Mouse (Mus musculus): ENCODE data around the gene Zcchc9. TPM values are rescaled to one million over a fixed set of nuclear protein-coding genes. Genes with fewer than 3 reads are reported as not detected.

The Zcchc9 gene
- polyA plus RNA-seq, 1 experiment from 2014 or later: 33.6 TPM

DNA sequence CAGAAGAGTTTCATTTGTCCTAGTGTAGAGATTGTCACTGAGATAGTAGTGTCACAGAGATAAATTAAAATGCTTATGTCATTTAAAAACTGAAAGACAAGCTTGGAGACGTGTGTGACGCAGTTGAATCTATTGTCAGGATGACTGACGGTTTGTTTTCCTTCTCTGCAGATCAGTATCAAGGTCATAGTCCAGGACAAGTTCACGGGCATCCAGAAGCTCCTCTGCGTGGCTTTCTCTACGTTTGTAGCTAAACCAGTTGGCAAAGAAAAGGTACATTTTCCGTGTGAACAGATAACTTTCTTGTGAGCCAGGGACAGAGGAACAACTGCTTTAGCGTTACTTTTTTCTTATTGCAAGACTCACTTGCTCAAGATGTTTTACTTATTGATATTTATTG, 47.7 kb downstream of the Zcchc9 start:
- H3K27me3 ChIP-seq (replicated peaks): no peaks in the 10 kb centered on the region
- H3K9ac ChIP-seq: no peak overlapping the region
- no peak overlapping the region for H3K4me2 ChIP-seq
- no peaks in the 10 kb centered on the region for H3K9me3 ChIP-seq
- no peak overlapping the region for H3K27ac ChIP-seq
- 51% methylated on average over 8 of the region's 8 CpGs for WGBS
- no peak for ATAC-seq (ENCODE audit: insufficient read depth, low FRiP score, low read depth)
- H3K4me1 ChIP-seq: no peaks in the 10 kb centered on the region
- H3K36me3 ChIP-seq: no peaks in the 10 kb centered on the region
- H3K4me3 ChIP-seq (replicated peaks): no peak overlapping the region

- no peak overlapping the region for H3K9ac ChIP-seq
- ATAC-seq (ENCODE audit: insufficient read depth, low FRiP score, low read depth): no peak
- H3K36me3 ChIP-seq: no peaks in the 10 kb centered on the region
- no peak overlapping the region for H3K27ac ChIP-seq
- H3K4me2 ChIP-seq: no peak overlapping the region
- 50% methylated on average over 7 of the region's 7 CpGs for WGBS
- H3K4me3 ChIP-seq (replicated peaks): no peak overlapping the region
- no peaks in the 10 kb centered on the region for H3K4me1 ChIP-seq
- H3K9me3 ChIP-seq: no peaks in the 10 kb centered on the region
- H3K27me3 ChIP-seq (replicated peaks): no peaks in the 10 kb centered on the region
Measured at GRCm38 (mm10) chr13:91758316-91759048, 49.0 kb downstream of the Zcchc9 start.

- Histone ChIP-seq H3K36me3 (no peaks in the 10 kb centered on the region), H3K9me3 (no peaks in the 10 kb centered on the region), H3K9ac (no peak overlapping the region), H3K4me1 (no peaks in the 10 kb centered on the region), H3K27me3 (replicated peaks) (no peaks in the 10 kb centered on the region), H3K27ac (no peak overlapping the region), H3K4me2 (no peak overlapping the region), H3K4me3 (replicated peaks) (no peak overlapping the region)
- WGBS: 83% methylated on average over 4 of the region's 4 CpGs
- no peak for ATAC-seq (ENCODE audit: insufficient read depth, low FRiP score, low read depth)
Measured at GRCm38 (mm10) chr13:91756230-91756629, 51.3 kb downstream of the Zcchc9 start.

DNA sequence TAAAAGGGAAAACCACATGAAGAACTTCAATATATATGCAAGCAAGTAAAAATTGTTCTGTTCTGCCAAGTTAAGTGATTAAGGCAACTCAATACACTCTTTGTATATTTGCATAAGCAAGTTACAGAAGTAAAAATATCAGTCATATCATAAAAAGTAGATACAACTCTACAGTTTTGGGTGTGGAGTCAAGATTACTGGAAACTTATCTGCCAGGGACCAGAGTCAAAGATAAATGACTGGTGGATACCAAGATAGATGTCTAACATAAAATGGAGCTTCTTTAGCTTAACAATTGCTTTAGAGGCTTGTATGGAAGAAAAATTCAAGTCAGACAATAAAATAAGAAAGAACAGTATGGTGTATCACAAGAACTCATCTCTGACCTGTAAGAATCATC, 52.7 kb downstream of the Zcchc9 start:
- H3K4me2 ChIP-seq: no peak overlapping the region
- no peak for ATAC-seq (ENCODE audit: insufficient read depth, low FRiP score, low read depth)
- no peaks in the 10 kb centered on the region for H3K27me3 ChIP-seq (replicated peaks)
- no peaks in the 10 kb centered on the region for H3K36me3 ChIP-seq
- no peak overlapping the region for H3K27ac ChIP-seq
- H3K9me3 ChIP-seq: no peaks in the 10 kb centered on the region
- no peak overlapping the region for H3K4me3 ChIP-seq (replicated peaks)
- H3K4me1 ChIP-seq: no peaks in the 10 kb centered on the region
- no peak overlapping the region for H3K9ac ChIP-seq

DNA sequence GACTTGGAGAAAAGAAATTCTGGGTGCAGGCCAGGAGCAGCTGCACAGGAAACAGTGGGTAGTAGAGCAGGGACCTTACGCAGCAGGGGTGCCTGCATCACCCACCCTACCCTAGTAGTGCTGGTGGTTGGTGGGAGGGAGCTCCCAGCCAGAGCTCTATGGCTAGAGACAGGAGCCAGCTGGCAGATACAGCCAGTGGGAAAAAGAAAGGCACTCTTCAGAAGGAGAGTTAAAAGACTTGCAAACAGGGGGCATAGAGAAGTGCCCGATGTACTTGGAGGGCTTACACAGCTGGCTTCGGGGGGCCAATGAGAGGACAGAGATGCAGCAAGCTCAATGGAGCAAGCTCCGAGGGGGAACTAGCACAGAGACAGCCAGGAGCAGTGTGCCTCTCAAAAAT, 53.8 kb downstream of the Zcchc9 start:
- no peak for ATAC-seq (ENCODE audit: insufficient read depth, low FRiP score, low read depth)
- Histone ChIP-seq H3K9me3 (no peaks in the 10 kb centered on the region), H3K4me2 (no peak overlapping the region), H3K4me3 (replicated peaks) (no peak overlapping the region), H3K27me3 (replicated peaks) (no peaks in the 10 kb centered on the region), H3K36me3 (no peaks in the 10 kb centered on the region), H3K9ac (no peak overlapping the region), H3K4me1 (no peaks in the 10 kb centered on the region), H3K27ac (no peak overlapping the region)
- 49% methylated on average over 4 of the region's 4 CpGs for WGBS

DNA sequence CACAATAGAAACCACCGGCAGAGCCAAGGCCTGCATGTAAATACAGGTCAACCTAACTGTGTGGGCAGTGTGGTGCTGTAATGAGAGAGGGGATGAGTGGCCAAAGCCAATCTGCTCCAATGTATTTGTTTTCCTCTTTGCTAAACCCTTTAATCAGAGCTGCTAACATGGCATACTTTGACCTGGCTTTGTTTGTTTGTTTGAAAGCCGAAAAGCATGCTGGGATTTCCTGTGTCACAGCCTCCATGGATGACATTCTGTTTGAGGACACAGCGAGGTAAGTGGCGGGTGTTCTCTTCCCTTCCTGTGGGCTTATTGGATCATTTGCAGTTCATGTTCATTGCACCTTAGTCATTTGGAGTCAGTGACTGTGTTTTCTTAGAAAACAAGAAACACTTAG, 57.5 kb downstream of the Zcchc9 start:
- H3K4me2 ChIP-seq: no peak overlapping the region
- no peaks in the 10 kb centered on the region for H3K36me3 ChIP-seq
- no peak overlapping the region for H3K27ac ChIP-seq
- WGBS: 84% methylated on average over 4 of the region's 4 CpGs
- H3K27me3 ChIP-seq (replicated peaks): no peaks in the 10 kb centered on the region
- ATAC-seq (ENCODE audit: insufficient read depth, low FRiP score, low read depth): no peak
- no peaks in the 10 kb centered on the region for H3K9me3 ChIP-seq
- H3K4me1 ChIP-seq: no peaks in the 10 kb centered on the region
- no peak overlapping the region for H3K4me3 ChIP-seq (replicated peaks)
- no peak overlapping the region for H3K9ac ChIP-seq

DNA sequence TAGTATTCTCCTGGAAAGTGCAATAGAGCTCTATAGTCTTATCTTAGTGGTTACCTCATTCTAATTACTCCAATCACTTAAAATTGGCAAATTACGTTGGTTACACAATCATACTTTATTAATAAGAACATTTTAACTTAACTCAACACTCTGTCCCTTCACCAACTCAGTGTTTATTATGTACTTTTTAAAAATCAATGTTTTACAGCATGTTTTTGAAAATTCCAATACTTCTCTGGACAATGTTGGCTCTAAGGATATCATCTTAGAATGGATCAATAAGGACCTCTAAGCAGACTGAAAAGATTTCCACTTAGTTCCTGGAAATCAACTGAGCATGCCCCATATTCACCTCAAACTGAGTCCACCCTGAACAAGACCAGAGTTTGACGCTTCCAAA, 59.1 kb downstream of the Zcchc9 start:
- H3K9ac ChIP-seq: no peak overlapping the region
- H3K4me1 ChIP-seq: no peaks in the 10 kb centered on the region
- ATAC-seq (ENCODE audit: insufficient read depth, low FRiP score, low read depth): no peak
- no peaks in the 10 kb centered on the region for H3K9me3 ChIP-seq
- H3K4me2 ChIP-seq: no peak overlapping the region
- 88% methylated on average over 2 of the region's 2 CpGs for WGBS
- no peaks in the 10 kb centered on the region for H3K27me3 ChIP-seq (replicated peaks)
- no peak overlapping the region for H3K27ac ChIP-seq
- H3K4me3 ChIP-seq (replicated peaks): no peak overlapping the region
- no peaks in the 10 kb centered on the region for H3K36me3 ChIP-seq

Small RNA genes within 50 kb of the gene (microRNA-seq; reads per million reads assigned to microRNA genes)
- gene Gm27656: not detected

Other genes starting within 250 kb of the Zcchc9 start
- gene Acot12, start 66.2 kb downstream of the Zcchc9 start, polyA plus RNA-seq (2015; fragmentation: Nextera tagmentation; extraction: Ambion mirVana): 0.18 and 0.59 TPM in 2 replicates
- gene Ckmt2, start 69.2 kb upstream of the Zcchc9 start, polyA plus RNA-seq (2015; fragmentation: Nextera tagmentation; extraction: Ambion mirVana): 0.54 TPM in 2 replicates

Measured in stomach, embryonic 15.5 days (tissue).